Mouse (Mus musculus) kidney, embryonic 16.5 days (tissue): Measurements from ENCODE around the gene Mettl7a2. TPM values are rescaled to one million over a fixed set of nuclear protein-coding genes. Genes with fewer than 3 reads are reported as not detected.
A peak's percentile ranks its signal among the peaks of the same experiment; 100 is the strongest.
"Not testable (repeated sequence)": the region's sequence is repeated elsewhere in the genome, so short reads cannot be mapped to it uniquely, and the experiment has no call there.

ENCODE experiments used
- ATAC-seq: fragments of 200-750 bp; cut with Nextera tagmentation; 2 replicates; pipeline ENCODE4 v1.8.0; 2017; ENCODE audit warnings: moderate TSS enrichment; ENCODE audit not compliant: low FRiP score, low TSS enrichment
- H3K27ac ChIP-seq: fragments of 300-500 bp; sonication (generic); 2 replicates; pipeline ENCODE4 v1.5.1; 2014; ENCODE audit warnings: low read length
- H3K27me3 ChIP-seq: fragments of 300-500 bp; sonication (generic); 2 replicates; pipeline ENCODE4 v1.6.1; 2014; ENCODE audit warnings: low read length, control low read depth, mixed read lengths; ENCODE audit not compliant: insufficient read depth
- H3K36me3 ChIP-seq: fragments of 300-500 bp; sonication (generic); 2 replicates; pipeline ENCODE4 v1.6.1; 2014; ENCODE audit warnings: low read length, control low read depth, mixed read lengths; ENCODE audit not compliant: insufficient read depth
- H3K4me1 ChIP-seq: fragments of 300-500 bp; sonication (generic); 2 replicates; pipeline ENCODE4 v1.6.1; 2014; ENCODE audit warnings: low read length, control low read depth, mixed read lengths; ENCODE audit not compliant: insufficient read depth
- H3K4me2 ChIP-seq: fragments of 300-500 bp; sonication (generic); replicated peaks from 2 replicates; pipeline ENCODE4 v1.6.1; 2014; ENCODE audit warnings: low read depth, low read length
- H3K4me3 ChIP-seq: fragments of 300-500 bp; sonication (generic); 2 replicates; pipeline ENCODE4 v1.5.1; 2014; ENCODE audit warnings: mild to moderate bottlenecking, low read length
- H3K9ac ChIP-seq: fragments of 300-500 bp; sonication (generic); replicated peaks from 2 replicates; pipeline ENCODE4 v1.6.1; 2014; ENCODE audit warnings: low read length
- H3K9me3 ChIP-seq: fragments of 300-500 bp; sonication (generic); 2 replicates; pipeline ENCODE4 v1.6.1; 2016; ENCODE audit warnings: low read length, control low read depth
- WGBS: fragments of 180-500 bp; shearing (Covaris S2); extraction: QIAGEN DNeasy Blood & Tissue Kit; methylation state at CpG from one replicate; pipeline ENCODE4 v1.1.7; 2014; 5-methylcytosine and 5-hydroxymethylcytosine counted together
- polyA plus RNA-seq: library from polyadenylated mRNA; unstranded; fragments of >200 nt; fragmentation: Nextera tagmentation; extraction: Ambion mirVana; gene quantifications from 2 replicates; pipeline ENCODE4 v1.2.1, GENCODE M21; 2015

The Mettl7a2 gene
- polyA plus RNA-seq, 1 experiment from 2014 or later = 0.41 TPM

DNA sequence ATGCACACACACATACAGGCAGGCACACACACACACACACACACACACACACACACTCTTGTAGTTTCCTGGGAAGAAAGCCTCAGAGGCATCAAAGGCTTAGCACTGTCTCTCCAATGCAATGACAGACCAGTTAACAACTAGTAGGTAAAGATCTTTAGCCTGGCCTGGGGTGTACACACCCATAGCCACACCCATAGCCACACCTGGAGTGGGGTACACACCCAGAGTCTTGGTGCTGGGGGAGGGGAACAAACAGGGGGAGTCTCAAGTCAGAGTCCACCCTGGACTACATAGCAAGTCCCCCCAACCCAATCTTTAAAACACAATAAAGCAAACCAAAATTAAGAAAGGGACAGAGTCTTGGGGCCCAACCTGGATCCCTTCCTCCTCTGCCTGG is 15.7 kb upstream of the Mettl7a2 start:
- not testable (repeated sequence) for H3K36me3 ChIP-seq, H3K9me3 ChIP-seq, H3K27ac ChIP-seq, H3K4me2 ChIP-seq, H3K4me1 ChIP-seq, H3K4me3 ChIP-seq, H3K27me3 ChIP-seq, H3K9ac ChIP-seq
- ATAC-seq = peak; percentile 29; the same call in 1 of the 2 replicates

DNA sequence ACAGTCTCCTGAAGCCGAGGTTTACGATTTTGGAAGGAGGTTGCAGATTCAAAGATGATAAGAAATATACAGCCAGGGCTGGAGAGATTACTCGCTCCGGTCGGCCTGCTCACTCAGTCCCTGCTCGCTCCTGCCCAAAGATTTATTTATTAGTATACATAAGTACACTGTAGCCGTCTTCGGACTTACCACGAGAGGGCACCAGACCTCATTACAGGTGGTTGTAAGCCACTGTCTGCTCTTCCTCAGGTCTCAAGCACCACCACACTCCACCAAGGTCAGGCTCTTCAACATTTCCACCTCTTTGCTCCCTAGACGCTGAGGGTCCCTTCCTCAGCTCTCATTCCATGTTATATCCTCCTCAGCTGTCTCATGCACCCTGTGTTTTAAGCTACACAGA is 15.2 kb upstream of the Mettl7a2 start:
- not testable (repeated sequence) for H3K36me3 ChIP-seq, H3K27ac ChIP-seq, H3K4me2 ChIP-seq, H3K9ac ChIP-seq, H3K9me3 ChIP-seq, H3K4me3 ChIP-seq, H3K27me3 ChIP-seq, H3K4me1 ChIP-seq
- 22% methylated on average over 9 of the region's 10 CpGs for WGBS
- ATAC-seq = 0 out of 2 replicates have a peak, but pooled peaks have one; percentile 39

DNA sequence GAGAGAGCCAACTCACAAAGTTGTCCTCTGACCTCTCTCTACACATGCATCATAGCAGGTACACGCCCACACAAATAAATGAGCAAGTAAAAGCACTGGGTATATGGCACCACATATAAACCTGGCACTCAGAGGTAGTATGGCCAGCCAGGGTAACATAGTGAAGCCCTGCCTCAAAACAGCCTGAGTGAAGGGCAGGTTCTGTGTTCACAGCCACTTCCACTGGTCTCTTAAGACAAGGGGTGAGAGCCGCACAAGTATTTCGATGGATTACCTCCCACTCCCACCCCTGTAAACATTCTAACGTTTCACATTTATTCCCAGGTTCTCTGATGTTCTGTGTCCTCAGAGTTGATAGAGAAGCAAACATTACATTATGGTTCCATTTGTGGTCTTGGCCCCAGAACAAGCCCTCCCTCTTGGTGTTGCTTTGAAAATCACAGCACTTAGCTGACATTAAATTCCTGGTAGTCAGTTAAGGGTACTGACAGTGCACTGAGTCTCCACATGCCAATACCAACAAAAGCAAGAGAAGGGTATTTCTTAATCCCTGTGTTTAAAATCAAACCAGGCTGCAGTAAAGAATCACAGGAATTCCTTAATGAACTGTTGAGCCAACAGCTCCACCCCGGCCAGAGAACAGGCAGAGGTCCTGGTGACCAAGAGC is 11.6 kb upstream of the Mettl7a2 start:
- not testable (repeated sequence) for H3K36me3 ChIP-seq, H3K27ac ChIP-seq, H3K9ac ChIP-seq, H3K4me1 ChIP-seq, H3K4me3 ChIP-seq, ATAC-seq, H3K27me3 ChIP-seq, H3K4me2 ChIP-seq, H3K9me3 ChIP-seq
- WGBS = 36% methylated on average over 4 of the region's 5 CpGs

DNA sequence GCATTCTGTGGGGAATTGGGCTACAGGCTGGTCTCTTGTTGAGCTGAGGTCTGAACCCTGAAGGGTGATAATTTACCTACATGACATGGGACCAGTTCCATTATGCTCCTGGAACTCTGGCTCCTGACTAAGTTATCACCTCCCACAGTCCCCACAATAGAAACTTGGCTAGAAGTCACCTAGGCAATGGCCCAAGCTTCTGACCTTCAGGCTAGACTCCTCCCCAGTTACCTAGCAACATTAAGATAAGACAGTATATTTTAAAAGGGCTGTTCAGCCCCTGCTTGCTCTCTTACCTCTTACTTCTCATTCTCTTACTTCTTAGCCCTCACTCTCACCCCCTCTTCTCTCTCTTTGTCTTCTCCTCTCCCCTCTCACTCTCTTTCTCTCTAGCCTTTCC is 7.5 kb upstream of the Mettl7a2 start:
- H3K4me1 ChIP-seq = peaks cover 5% of the 10 kb centered on the region; the same call in 1 of the 2 replicates
- H3K36me3 ChIP-seq = no peaks in the 10 kb centered on the region
- no peak overlapping the region for H3K4me2 ChIP-seq
- no peaks in the 10 kb centered on the region for H3K27me3 ChIP-seq
- H3K4me3 ChIP-seq = no peak overlapping the region
- ATAC-seq = no peak
- no peak overlapping the region for H3K27ac ChIP-seq
- no peak overlapping the region for H3K9ac ChIP-seq
- no peaks in the 10 kb centered on the region for H3K9me3 ChIP-seq

DNA sequence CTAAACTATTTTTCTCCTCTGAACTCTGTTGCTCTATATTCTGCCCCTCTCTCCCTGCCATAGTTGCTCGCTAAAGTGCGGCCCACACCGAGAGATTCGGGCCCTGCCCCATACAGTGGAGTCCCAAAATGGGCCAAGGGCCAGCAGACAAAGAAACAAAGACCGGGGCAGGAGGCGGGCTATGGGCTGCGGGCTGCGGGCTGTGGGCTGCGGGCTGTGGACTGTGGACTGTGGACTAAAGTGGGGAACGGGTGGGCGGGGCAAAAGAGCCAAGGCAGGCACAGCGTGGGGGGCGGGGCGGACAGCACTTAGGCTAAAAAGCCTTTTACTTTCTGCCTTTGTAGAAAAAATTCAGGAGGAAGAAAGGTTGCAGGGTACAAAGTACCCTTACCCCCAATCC is 6.2 kb upstream of the Mettl7a2 start:
- Histone ChIP-seq H3K27me3 (no peaks in the 10 kb centered on the region), H3K4me3 (no peak overlapping the region), H3K36me3 (no peaks in the 10 kb centered on the region), H3K4me2 (no peak overlapping the region), H3K27ac (peak overlapping the region; percentile 39), H3K4me1 (peaks cover 5% of the 10 kb centered on the region; the same call in 1 of the 2 replicates), H3K9me3 (no peaks in the 10 kb centered on the region), H3K9ac (no peak overlapping the region)
- 65% methylated on average over 14 of the region's 14 CpGs for WGBS
- 0 out of 2 replicates have a peak, but pooled peaks have one; percentile 74 for ATAC-seq

DNA sequence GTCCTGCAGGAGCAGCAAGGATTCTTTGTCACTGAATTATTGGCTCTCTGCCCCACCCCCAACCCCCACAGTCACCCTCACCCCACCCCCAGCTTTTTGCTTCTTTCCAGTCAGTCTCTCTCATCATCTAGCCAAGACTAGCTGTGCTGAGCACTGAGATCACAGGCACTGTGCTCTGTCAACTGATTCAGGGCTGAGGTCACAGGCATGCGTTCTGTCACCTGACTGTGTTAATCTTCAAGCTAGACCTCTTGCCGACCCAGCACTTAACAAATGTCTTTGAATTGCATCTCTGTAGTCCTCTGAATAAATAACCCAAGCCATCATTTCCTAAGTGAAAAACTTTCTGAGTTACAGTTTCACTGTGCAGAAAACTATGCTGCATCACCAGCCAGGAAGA is 3.5 kb upstream of the Mettl7a2 start:
- Histone ChIP-seq H3K4me2 (no peak overlapping the region), H3K4me1 (peaks cover 5% of the 10 kb centered on the region; the same call in 1 of the 2 replicates), H3K9ac (no peak overlapping the region), H3K4me3 (no peak overlapping the region), H3K9me3 (no peaks in the 10 kb centered on the region), H3K27ac (peak overlapping the region; percentile 71), H3K27me3 (no peaks in the 10 kb centered on the region), H3K36me3 (no peaks in the 10 kb centered on the region)
- WGBS = 11% methylated on average over 2 of the region's 2 CpGs
- ATAC-seq = peak; percentile 88

DNA sequence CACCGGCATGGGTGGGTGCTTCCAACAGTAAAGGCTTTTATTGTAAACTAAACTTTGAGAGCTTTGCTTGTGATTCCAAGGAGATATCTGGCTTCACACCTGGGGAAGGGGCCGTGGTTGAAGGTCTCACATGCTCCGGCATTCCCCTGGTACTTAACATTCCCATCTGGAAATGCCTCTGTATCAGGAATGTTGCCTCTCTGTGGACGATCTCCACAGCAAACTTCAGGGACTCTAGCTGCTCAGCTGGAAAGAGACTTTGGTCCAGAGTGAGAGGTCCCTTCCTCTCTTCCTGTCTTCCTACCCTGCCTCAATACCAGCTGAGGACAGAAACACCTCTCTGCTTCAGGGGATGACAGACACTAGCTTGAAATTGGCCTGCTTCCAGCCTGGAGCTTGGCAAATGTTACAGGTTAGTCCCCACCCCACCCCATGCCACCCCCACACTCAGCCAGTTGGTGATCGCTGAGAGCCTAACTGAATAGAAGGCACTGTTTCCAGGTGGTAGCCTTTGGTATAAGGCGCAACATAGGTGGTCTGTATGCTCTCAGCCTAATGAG is 1.4 kb upstream of the Mettl7a2 start:
- 67% methylated on average over 6 of the region's 6 CpGs for WGBS
- H3K4me2 ChIP-seq = no peak overlapping the region
- peaks cover 5% of the 10 kb centered on the region; the same call in 1 of the 2 replicates for H3K4me1 ChIP-seq
- 0 out of 2 replicates have a peak, but pooled peaks have one; percentile 40 for ATAC-seq
- H3K9ac ChIP-seq = no peak overlapping the region
- no peaks in the 10 kb centered on the region for H3K9me3 ChIP-seq
- H3K4me3 ChIP-seq = no peak overlapping the region
- H3K27ac ChIP-seq = no peak overlapping the region
- H3K27me3 ChIP-seq = no peaks in the 10 kb centered on the region
- no peaks in the 10 kb centered on the region for H3K36me3 ChIP-seq

DNA sequence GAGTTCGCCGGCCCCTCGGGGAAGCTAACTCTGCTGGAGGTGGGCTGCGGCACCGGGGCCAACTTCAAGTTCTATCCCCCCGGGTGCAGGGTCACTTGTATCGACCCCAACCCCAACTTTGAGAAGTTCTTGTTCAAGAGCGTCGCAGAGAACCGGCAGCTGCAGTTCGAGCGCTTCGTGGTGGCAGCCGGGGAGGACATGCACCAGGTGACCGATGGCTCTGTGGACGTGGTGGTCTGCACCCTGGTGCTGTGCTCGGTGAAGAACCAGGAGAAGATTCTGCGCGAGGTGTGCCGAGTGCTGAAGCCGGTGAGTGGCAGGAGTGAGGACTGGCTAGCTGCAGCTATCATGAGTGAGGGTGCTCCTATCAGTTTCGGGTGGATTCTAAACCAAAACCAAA is 399 bp downstream of the Mettl7a2 start:
- H3K9ac ChIP-seq, ATAC-seq, H3K9me3 ChIP-seq, H3K4me2 ChIP-seq, H3K27me3 ChIP-seq, H3K4me1 ChIP-seq, H3K36me3 ChIP-seq, H3K27ac ChIP-seq, H3K4me3 ChIP-seq: not testable (repeated sequence)
- WGBS = 89% methylated on average over 6 of the region's 22 CpGs

DNA sequence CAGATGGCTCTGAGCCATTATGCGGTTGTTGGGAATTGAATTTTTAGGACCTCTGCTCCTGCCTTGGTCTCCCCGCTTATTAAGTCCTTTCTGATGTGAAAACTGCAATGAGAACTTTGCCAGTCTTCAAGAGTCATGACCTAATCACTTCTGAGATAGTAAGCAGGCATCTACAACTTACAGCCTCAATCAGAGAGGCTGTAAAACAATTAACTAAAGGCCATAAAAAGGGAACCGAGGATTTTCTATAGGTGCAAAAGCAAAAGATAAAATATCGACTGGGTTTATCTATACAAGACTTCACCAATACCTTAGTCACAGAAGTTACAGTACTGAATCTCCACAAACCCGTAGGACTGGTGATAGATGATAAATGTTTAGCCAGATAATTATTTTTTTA is 2.9 kb downstream of the Mettl7a2 start:
- Histone ChIP-seq H3K4me2 (no peak overlapping the region), H3K27me3 (no peaks in the 10 kb centered on the region), H3K9ac (no peak overlapping the region), H3K4me1 (no peaks in the 10 kb centered on the region), H3K36me3 (no peaks in the 10 kb centered on the region), H3K4me3 (no peak overlapping the region), H3K27ac (no peak overlapping the region), H3K9me3 (no peaks in the 10 kb centered on the region)
- WGBS = 60% methylated on average over 5 of the region's 5 CpGs
- no peak for ATAC-seq

DNA sequence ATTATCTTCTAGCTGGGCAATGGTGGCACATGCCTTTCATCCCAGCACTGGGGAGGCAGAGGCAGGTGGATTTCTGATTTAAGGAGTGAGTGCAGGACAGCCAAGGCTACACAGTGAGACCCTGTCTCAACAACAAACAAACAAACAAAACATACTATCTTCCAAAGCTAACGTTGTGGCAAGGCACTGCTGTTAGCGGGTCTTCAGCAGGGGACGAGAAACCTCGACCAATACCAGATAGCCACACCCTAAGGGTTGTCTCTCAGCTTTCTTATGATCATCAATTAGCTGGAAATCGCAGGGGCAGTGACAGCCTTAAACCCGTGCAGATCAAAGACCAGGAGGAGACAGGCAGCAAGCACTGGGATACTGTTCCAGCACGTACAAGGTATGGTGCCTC is 11.2 kb downstream of the Mettl7a2 start, which contains the start of gene Higd1c:
TSS of gene Higd1c (plus strand) at position 301 of the 400 bp plus-strand sequence.
- Histone ChIP-seq H3K27ac (no peak within 1 kb of the TSS), H3K4me3 (no peak within 1 kb of the TSS), H3K9me3 (no peaks in the 10 kb centered on the region), H3K4me2 (no peak within 1 kb of the TSS), H3K4me1 (no peaks in the 10 kb centered on the region), H3K9ac (no peak within 1 kb of the TSS), H3K36me3 (no peaks in the 10 kb centered on the region), H3K27me3 (no peaks in the 10 kb centered on the region)
- no peak for ATAC-seq
- WGBS = 57% methylated on average over 7 of the region's 7 CpGs
